Mouse (Mus musculus): ENCODE results near the gene 1600002K03Rik. TPM values are rescaled to one million over a fixed set of nuclear protein-coding genes. Genes with fewer than 3 reads are reported as not detected.
A peak's percentile ranks its signal among the peaks of the same experiment; 100 is the strongest.
"Not testable (repeated sequence)": the region's sequence is repeated elsewhere in the genome, so short reads cannot be mapped to it uniquely, and the experiment has no call there.

Gene 1600002K03Rik
- total RNA-seq, 2 experiments from 2014 or later: 4.5 TPM

DNA sequence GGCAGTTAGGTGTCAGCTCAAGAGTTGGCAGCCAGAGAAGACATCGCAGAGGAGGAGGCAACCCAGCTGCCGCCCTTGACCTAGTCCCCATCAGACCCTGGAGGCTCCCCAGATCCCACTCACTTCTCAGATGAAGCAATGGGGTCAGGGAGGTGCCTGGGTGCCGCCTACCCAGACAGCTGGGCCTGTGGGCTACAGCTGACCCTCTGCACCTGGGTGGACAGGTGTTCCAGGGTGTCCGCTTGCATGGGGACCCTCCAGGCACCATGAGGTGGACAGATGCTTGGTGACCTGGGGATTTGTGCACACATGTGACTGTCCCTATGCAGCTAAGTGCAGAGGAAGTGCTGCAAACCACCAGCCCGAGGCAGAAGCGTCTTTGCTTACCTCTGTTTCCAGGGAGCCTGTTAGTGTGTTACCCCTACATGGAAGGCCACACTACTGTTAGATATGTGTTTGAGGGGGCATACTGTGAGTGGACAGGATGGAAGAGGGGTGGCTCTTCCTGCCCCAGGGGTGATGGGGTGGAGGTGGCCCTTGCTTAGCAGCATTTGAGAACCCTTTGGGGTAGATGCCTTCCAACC, 9.9 kb upstream of the 1600002K03Rik start:
- DNase-seq (ENCODE audit: extremely low spot score in 1 of 2, low spot score in 2 of 2): no peak
- intact Hi-C loops (cut with DNase I): no loop called here

DNA sequence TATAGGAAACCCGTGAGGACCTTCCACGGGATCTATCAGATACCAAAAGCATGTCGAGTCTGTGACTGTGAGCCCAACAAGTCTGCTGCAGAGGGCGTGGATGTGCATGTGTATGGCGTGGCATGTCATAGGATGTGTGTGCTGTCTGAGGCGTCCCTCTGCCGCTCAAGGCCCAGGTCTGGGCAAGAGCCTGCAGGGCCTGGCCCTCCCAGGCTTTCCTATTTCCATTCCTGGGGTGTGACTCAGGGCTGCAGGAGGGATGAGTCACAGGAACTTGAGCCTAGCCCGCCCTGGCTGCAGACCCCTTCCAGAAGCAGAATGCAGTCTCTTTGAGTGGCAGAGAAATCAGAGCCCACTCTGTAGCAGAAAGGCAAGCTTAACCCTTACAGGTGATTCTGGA, 9.0 kb upstream of the 1600002K03Rik start:
- peak in 1 of 2 experiments; percentile 40 for DNase-seq (ENCODE audit: extremely low spot score in 1 of 2, low spot score in 2 of 2)
- intact Hi-C loops (cut with DNase I): loop anchor here (2.0 kb wide), 1 partner anchor 15 kb away; the partner anchor contains the start of gene Midn

DNA sequence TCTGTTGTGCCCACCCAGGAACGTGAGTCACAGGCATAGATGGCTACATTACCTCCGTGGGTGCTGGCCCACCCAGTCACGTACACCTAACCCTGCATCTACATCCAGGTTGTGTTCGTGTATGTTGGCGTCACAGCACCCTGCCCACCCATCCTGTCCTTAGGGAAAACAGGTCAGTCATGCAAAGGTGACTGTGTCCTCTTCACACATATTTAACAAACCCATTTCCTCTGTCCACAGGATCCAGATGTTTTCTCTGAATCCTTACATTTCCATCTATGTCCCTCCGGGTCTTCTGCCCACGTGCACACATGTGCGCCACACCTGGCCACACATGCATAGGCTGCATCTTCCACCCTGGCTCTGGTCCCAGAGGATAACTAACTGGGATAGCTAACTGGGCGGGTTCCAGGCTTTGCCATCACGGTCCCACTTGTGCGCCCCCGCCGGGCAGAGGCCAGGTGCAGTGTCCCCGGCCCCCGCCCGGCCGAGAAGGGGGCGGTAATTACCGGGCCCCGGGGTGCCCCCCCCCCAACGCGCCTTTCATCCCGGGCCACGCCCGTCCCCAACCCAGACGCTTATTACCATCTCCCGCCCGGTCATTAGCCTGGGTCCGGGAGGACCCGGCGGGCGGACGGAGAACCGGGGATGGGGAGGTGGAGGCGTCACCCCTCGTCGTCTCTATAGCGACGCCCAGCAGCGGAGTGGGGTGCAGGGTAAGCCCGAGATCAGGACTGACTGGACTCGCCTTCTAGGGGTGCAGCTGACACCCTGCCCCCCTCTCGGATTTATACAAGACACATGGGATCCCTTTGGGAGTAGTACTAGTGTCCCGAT, 8.4 kb upstream of the 1600002K03Rik start:
- intact Hi-C loops (cut with DNase I): loop anchor here (2.0 kb wide), 1 partner anchor 16 kb away; the partner anchor contains the start of gene Midn
- DNase-seq (ENCODE audit: extremely low spot score in 1 of 2, low spot score in 2 of 2): peak in 1 of 2 experiments; percentile 75

DNA sequence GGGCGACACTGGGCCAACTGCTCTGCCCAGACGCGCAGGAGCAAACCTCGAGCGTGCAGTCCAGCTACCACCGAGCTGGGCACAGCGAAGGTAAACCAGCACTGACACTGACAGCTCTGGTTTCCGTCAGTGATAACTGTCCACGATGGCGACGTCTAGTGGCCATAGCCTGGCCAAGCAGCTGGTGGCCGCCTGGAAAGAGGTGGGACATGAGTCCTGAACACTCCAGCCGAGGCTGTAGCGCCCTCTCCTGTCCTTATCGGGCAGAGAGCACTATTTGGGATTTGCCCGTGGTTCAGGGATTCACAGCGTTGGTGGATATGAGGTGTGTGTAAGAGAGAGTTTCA, 7.8 kb upstream of the 1600002K03Rik start:
- DNase-seq (ENCODE audit: extremely low spot score in 1 of 2, low spot score in 2 of 2): peak; percentile 96 to 97
- intact Hi-C loops (cut with DNase I): loop anchor here (2.0 kb wide), 1 partner anchor 16 kb away; the partner anchor contains the start of gene Midn

DNA sequence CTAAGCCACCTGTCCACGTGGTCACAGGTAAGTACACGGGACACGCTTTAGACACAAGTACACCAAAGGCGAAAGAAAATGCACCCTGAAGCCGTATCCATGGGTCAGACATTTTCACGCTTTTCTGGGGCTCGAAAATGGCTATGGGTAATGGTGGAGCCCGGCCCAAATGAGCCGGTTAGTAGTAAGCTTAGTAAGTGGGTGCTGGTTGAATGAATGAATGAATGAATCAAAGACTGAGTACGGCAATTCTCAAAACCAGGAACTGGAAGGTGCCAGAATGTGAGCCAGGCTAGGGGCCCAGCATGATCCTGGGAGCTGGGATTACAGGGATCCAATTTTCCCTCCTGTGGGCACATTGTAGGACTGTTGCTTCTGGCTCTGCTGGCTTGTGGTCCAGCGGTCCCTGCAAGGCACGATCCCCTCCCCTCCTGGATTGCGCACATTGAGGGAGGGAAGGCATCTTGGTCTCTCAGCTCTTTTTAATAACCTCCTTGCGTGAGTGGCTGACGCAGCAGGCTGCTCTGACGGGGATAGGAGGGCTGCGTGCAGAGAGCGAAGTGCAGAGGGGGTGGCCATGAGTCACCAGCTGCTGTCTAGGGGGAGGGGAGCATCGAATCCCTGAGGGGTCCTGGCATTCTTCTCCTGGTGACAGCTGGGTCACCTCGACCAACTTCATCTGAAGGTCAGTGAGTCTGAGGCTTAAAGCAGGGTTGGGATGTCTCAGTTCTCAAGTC, 7.2 kb upstream of the 1600002K03Rik start, which contains the start of gene Cirbp:
Cirbp (plus strand) TSS at position 594 of the 737 bp plus-strand sequence.
- intact Hi-C loops (cut with DNase I): loop anchor here (2.0 kb wide), 1 partner anchor 17 kb away; the partner anchor contains the start of gene Midn
- peak in 1 of 2 experiments; percentile 74 for DNase-seq (ENCODE audit: extremely low spot score in 1 of 2, low spot score in 2 of 2)

DNA sequence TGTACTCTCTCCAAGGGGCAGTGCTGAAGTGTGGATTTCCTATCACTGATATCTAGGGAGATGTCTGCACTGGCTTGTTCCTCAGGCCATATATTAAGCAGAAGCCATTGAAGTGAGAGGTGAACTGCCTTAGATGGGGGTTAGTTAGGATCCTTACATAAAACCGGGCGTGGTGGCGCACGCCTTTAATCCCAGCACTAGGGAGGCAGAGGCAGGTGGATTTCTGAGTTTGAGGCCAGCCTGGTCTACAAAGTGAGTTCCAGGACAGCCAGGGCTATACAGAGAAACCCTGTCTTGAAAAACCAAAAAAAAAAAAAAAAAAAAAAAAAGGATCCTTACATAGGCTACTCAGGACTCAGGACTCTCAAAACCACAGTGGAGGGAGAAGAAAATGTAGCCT, 6.6 kb upstream of the 1600002K03Rik start:
- intact Hi-C loops (cut with DNase I); DNase-seq (ENCODE audit: extremely low spot score in 1 of 2, low spot score in 2 of 2): not testable (repeated sequence)

DNA sequence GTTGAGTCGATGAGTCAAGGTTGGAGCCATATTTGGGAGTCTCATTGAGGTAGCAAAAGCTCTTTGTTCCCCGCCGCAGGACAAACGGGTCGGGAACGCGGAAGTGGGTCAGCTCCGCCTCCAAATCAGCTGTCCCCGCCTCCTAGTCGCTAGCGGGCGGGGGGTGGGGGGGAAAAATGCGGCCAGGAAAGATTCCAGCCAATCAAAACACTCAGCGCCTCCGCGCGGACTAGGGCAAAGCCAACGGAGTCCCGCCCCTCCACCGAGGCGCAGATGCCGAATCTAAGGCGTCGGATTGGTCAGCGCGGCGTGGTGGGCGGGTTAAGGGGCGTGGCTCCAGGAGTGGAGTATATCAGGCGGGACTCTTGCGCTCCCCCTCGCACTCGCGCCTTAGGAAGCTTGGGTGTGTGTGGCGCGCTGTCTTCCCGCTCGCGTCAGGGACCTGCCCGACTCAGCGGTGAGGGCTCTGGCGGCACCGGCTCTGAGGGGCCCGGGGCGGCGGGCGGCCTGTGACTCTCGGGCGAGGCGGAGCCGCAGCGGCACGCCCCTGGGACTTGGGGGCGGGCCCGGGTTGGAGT, 5.2 kb upstream of the 1600002K03Rik start:
- peak; percentile 98 to 99 for DNase-seq (ENCODE audit: extremely low spot score in 1 of 2, low spot score in 2 of 2)
- intact Hi-C loops (cut with DNase I): no loop called here

DNA sequence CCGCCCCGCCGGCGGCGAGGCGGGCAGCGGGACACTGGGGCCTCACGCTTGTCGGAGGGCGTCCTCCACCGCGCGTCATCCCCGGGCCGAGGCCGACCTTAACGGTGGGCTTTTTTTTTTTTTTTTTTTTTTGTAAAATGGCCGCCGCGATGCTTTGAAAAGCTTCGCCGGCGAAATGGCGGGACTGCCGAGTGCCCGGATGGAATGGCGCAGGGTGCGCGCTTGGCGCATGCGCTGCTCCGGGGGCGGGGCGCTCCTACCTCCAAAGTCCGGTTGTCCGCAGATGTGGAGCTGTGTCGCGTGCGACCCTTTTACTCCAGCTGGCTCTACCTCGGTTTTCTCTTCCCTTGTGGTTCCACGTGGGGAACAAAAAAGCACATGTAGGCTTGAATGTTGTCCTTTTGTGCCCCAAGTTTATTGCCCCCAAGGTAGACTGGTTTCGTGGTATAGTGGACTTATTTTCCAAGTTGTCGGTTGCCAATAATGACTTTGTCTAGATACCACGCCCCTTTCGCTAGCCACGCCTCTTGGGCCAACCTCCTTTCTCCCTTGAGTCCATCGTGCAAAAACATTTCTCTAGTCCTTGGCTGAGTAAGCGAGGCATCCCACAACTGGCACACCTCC, 4.6 kb upstream of the 1600002K03Rik start:
- intact Hi-C loops (cut with DNase I): no loop called here
- peak; percentile 87 to 96 for DNase-seq (ENCODE audit: extremely low spot score in 1 of 2, low spot score in 2 of 2)

DNA sequence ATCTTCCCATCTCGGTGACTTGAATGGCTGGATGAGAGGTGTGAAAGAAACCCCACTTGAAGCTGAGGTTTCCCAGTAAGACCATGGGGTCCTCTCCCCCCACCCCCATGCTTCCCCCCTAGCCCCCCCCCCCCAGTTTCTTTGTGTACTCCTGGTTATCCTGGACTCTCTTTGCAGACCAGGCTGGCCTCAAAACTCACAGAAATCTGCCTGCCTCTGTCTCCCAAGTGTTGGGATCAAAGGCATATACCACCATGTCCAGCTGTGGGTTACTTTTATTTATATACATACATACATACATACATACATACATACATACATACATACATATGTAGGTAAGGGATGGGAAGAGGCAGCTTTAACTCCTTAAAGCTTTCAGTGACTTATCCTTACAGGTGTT, 3.7 kb upstream of the 1600002K03Rik start:
- no peak for DNase-seq (ENCODE audit: extremely low spot score in 1 of 2, low spot score in 2 of 2)
- intact Hi-C loops (cut with DNase I): no loop called here

DNA sequence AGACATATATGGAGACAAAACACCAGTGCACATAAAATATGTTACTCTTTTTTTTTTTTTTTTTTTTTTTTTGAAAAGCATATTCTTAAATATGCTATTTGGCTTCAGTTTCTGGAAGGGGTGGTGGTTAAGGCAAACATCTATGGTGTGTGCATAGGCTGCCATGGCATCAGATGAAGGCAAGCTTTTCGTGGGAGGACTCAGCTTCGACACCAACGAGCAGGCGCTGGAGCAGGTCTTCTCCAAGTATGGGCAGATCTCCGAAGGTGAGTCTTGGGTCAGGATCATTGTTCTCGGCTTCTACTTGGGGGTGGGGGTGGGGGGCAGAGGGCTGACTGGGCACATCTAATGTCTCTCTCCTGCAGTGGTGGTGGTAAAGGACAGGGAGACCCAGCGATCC, 3.1 kb upstream of the 1600002K03Rik start:
- intact Hi-C loops (cut with DNase I): no loop called here
- no peak for DNase-seq (ENCODE audit: extremely low spot score in 1 of 2, low spot score in 2 of 2)

DNA sequence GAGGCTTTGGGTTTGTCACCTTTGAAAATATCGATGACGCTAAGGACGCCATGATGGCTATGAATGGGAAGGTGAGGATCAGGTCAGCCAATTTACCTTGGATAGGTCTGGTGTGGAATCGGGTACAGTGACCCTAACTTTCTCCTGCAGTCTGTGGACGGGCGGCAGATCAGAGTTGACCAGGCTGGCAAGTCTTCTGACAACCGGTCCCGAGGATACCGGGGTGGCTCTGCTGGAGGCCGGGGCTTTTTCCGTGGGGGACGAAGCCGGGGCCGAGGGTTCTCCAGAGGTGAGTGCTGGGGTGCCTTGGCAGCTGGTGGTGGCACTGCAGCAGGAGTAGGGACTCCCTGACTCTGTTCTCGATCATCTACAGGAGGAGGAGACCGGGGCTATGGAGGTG, 2.7 kb upstream of the 1600002K03Rik start:
- peak in 1 of 2 experiments; percentile 53 for DNase-seq (ENCODE audit: extremely low spot score in 1 of 2, low spot score in 2 of 2)
- intact Hi-C loops (cut with DNase I): no loop called here

DNA sequence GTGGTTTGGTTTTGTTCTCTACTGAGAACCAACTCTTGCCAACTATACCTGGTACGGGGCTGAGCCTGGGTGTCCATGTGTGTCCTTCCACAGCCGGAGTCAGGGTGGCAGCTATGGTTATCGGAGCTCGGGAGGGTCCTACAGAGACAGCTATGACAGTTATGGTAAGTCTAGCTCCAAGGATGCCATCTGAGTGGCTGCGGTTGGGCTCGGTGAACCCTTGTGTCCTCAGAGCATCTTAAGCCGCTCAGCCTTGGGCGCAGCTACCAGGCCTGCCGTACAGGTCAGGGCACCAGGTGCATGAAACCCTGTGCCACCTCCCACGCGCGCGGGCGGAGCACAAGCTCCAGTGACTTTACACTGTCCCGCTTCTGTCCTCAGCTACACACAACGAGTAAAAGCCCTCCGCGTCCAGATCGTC, 2.1 kb upstream of the 1600002K03Rik start:
- intact Hi-C loops (cut with DNase I): no loop called here
- DNase-seq (ENCODE audit: extremely low spot score in 1 of 2, low spot score in 2 of 2): peak in 1 of 2 experiments; percentile 54

DNA sequence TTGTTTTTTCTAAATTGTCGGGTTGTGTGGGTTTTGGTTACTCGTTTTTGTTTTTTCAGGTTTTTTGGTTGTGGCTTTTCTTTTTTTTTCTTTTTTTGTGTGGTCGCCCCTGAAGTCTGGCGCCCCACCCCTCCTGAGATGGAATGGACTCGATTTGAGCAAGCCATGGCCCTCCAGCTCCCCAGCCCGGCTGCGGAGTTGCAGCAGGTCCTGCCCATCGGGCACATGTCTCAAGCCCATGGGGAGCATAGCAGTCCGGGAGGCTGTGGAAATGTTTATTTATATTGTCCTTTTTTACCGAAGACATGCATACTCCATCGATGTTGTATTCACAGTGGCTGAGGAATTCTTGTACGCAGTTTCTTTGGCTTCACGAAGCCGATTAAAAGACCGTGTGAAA, 1.5 kb upstream of the 1600002K03Rik start:
- intact Hi-C loops (cut with DNase I): no loop called here
- DNase-seq (ENCODE audit: extremely low spot score in 1 of 2, low spot score in 2 of 2): no peak

DNA sequence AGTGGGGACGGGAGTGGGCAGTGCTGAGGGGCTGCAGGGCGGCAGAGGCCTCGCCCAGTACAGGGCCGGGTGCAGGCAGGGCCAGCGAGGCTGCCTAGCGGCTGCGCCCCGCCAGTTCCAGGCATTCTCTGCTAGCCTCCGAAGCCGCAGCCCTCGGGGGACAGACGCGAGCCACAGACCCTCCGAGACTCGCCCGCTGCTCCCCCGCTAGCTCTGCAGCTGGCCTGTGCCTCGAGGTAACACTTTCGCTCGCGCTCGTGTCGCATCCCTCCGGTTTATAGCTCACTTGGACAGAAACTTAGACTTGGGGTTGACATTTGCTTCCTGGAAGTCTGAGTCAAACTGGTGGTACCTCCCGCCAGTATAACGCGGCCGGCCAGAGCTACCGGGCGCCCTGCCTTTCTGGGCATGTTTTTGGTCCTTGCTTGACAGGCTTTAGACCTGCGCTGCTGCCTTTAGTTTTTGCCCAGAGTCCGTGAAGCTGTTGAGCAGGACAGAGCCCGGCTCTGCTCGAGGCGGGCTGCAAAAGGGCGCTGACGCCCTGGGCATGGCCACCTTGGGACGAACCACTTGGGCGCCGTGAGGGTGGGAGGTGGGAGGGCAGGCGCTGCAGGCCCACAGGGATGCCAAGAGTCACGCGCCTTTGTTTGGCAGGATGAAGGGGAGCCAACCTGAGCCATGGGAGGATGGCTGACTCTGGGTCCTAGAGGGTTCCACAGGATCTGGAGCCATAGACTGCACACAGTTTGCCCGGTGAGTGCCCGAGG, 801 bp upstream of the 1600002K03Rik start:
- DNase-seq (ENCODE audit: extremely low spot score in 1 of 2, low spot score in 2 of 2): peak in 1 of 2 experiments; percentile 61
- intact Hi-C loops (cut with DNase I): no loop called here

DNA sequence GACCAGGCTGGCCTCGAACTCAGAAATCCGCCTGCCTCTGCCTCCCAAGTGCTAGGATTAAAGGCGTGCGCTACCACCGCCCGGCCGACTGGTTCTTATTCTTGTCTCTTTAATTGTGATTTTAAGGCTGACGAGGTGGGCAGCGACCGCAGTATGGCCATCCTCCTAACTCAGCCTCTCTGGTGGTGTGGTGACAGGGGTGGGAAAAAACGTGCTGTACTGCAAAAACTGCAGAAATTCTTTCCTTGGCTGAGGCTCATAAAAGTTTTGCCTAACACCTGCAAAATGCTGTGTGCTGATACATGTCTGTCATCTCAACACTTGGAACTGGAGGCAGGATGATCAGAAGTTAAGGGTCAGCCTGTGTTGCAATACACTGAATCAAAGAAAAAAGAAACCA, 614 bp downstream of the 1600002K03Rik start:
- intact Hi-C loops (cut with DNase I): no loop called here

DNA sequence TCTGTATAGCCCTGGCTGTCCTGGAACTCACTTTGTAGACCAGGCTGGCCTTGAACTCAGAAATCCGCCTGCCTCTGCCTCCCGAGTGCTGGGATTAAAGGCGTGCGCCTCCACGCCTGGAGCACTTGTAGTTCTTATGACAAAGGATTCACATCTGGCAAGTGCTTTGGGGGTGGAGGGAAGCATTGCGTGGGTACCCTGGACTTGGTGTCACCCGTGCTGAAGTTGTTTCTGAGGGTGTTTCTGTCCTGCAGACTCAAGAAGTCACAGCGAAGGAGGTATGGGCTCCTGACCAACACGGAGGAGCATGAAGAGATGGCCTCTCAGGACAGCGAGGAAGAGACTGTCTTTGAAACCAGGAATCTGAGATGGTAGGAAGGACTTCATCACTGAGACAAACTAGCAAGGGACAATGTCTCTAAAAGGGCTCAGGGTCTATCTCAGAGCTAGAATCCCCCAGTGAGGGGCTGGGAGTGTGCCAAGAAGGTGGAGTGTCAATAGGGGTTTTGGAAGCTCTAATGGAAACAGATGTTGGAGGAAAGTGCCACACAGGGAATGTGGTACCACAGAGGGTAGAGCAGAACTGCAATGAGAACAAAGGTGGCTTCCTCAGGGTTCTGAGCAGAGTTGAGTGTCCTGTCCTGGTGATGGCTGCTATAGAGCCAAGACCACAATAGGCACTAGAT, 1.4 kb downstream of the 1600002K03Rik start:
- intact Hi-C loops (cut with DNase I): loop anchor here (2.0 kb wide), 1 partner anchor 75 kb away; the partner anchor contains the start of gene Ndufs7
- DNase-seq (ENCODE audit: extremely low spot score in 1 of 2, low spot score in 2 of 2): peak in 1 of 2 experiments; percentile 39

More for the DNA sequence above, 614 bp downstream of the 1600002K03Rik start:
- no peak for DNase-seq (ENCODE audit: extremely low spot score in 1 of 2, low spot score in 2 of 2)

DNA sequence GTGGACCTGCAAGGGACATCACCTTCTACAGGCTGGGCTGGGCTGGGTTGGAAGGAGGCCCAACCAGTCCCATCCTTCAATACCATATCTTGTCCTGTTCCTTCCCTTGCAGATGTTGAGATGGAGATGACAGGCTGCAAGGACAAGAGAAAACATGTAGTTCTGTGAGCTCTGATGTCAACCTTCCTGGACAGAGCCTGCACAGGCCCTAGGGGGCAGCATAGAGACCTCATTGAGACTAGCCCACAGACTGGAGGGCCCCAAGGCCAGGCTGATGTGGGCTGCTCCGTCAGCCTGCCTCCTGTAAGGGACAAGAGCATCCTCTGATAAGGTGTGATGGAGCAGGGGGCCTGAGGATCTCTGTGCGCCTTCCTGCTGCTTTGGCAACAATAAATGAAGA, 2.0 kb downstream of the 1600002K03Rik start:
- DNase-seq (ENCODE audit: extremely low spot score in 1 of 2, low spot score in 2 of 2): peak in 1 of 2 experiments; percentile 53
- intact Hi-C loops (cut with DNase I): loop anchor here (2.0 kb wide), 1 partner anchor 74 kb away; the partner anchor contains the start of gene Ndufs7
